Mouse (Mus musculus): Measurements from ENCODE around the gene Kcnip4.

Gene Kcnip4

GRCm38 (mm10) chr5:49524394-49525241 lies at the start of gene Kcnip4:
Gene Kcnip4, minus strand, starts transcription at chr5:49524907.
- no peak for DNase-seq (ENCODE audit: low spot score)

- DNase-seq (ENCODE audit: low spot score) = no peak
Observed at GRCm38 (mm10) chr5:49571876-49572275, 47.2 kb upstream of the Kcnip4 start.

GRCm38 (mm10) chr5:49563751-49564150 lies 39.0 kb upstream of the Kcnip4 start:
- no peak for DNase-seq (ENCODE audit: low spot score)

GRCm38 (mm10) chr5:49557436-49557835 lies 32.7 kb upstream of the Kcnip4 start:
- DNase-seq (ENCODE audit: low spot score) = no peak

- no peak for DNase-seq (ENCODE audit: low spot score)
Observed at GRCm38 (mm10) chr5:49547884-49548283, 23.2 kb upstream of the Kcnip4 start.

GRCm38 (mm10) chr5:49529362-49529761 lies 4.7 kb upstream of the Kcnip4 start:
- no peak for DNase-seq (ENCODE audit: low spot score)

- no peak for DNase-seq (ENCODE audit: low spot score)
Observed at GRCm38 (mm10) chr5:49525242-49525612, 520 bp upstream of the Kcnip4 start.

GRCm38 (mm10) chr5:49523997-49524393 lies 712 bp downstream of the Kcnip4 start:
- no peak for DNase-seq (ENCODE audit: low spot score)

GRCm38 (mm10) chr5:49522986-49523385 lies 1.7 kb downstream of the Kcnip4 start:
- no peak for DNase-seq (ENCODE audit: low spot score)

GRCm38 (mm10) chr5:49498743-49499142 lies 26.0 kb downstream of the Kcnip4 start:
- no peak for DNase-seq (ENCODE audit: low spot score)

GRCm38 (mm10) chr5:49487270-49487669 lies 37.4 kb downstream of the Kcnip4 start:
- no peak for DNase-seq (ENCODE audit: low spot score)

- no peak for DNase-seq (ENCODE audit: low spot score)
Observed at GRCm38 (mm10) chr5:49470738-49471137, 54.0 kb downstream of the Kcnip4 start.

GRCm38 (mm10) chr5:49460643-49461276 lies 63.9 kb downstream of the Kcnip4 start:
- no peak for DNase-seq (ENCODE audit: low spot score)

- no peak for DNase-seq (ENCODE audit: low spot score)
Observed at GRCm38 (mm10) chr5:49453100-49453499, 71.6 kb downstream of the Kcnip4 start.

- no peak for DNase-seq (ENCODE audit: low spot score)
Observed at GRCm38 (mm10) chr5:49451295-49451694, 73.4 kb downstream of the Kcnip4 start.

- no peak for DNase-seq (ENCODE audit: low spot score)
Observed at GRCm38 (mm10) chr5:49450876-49451275, 73.8 kb downstream of the Kcnip4 start.

- no peak for DNase-seq (ENCODE audit: low spot score)
Observed at GRCm38 (mm10) chr5:49437236-49437635, 87.5 kb downstream of the Kcnip4 start.

GRCm38 (mm10) chr5:49427689-49428088 lies 97.0 kb downstream of the Kcnip4 start:
- DNase-seq (ENCODE audit: low spot score) = no peak

- DNase-seq (ENCODE audit: low spot score) = no peak
Observed at GRCm38 (mm10) chr5:49419707-49420106, 105.0 kb downstream of the Kcnip4 start.

GRCm38 (mm10) chr5:49408351-49408750 lies 116.4 kb downstream of the Kcnip4 start:
- no peak for DNase-seq (ENCODE audit: low spot score)

- DNase-seq (ENCODE audit: low spot score) = no peak
Observed at GRCm38 (mm10) chr5:49370543-49371076, 154.1 kb downstream of the Kcnip4 start.

GRCm38 (mm10) chr5:49368636-49369423 lies 155.9 kb downstream of the Kcnip4 start:
- no peak for DNase-seq (ENCODE audit: low spot score)

All from urinary bladder, postnatal 10 days (tissue).